Mouse (Mus musculus) ES-Bruce4 (cell line): ENCODE results near the gene Lipt1. TPM values are rescaled to one million over a fixed set of nuclear protein-coding genes. Genes with fewer than 3 reads are reported as not detected.

Experiments
- H3K27ac ChIP-seq: 2 replicates; pipeline ENCODE4 v1.5.1; 2012; ENCODE audit warnings: low read length, inconsistent platforms; ENCODE audit not compliant: insufficient read depth
- H3K27me3 ChIP-seq: 2 replicates; pipeline ENCODE4 v1.6.1; 2012; ENCODE audit warnings: mild to moderate bottlenecking, low read length, inconsistent platforms; ENCODE audit not compliant: control insufficient read depth, poor library complexity, insufficient read depth, severe bottlenecking
- H3K36me3 ChIP-seq: 2 replicates; pipeline ENCODE4 v1.6.1; 2012; ENCODE audit warnings: inconsistent platforms, mild to moderate bottlenecking, low read length, moderate library complexity; ENCODE audit not compliant: control insufficient read depth, poor library complexity, insufficient read depth, severe bottlenecking
- H3K4me1 ChIP-seq: one replicate; pipeline ENCODE4 v1.8.1; 2011; ENCODE audit warnings: low read length; ENCODE audit not compliant: control insufficient read depth, insufficient read depth
- H3K4me3 ChIP-seq: 2 replicates; pipeline ENCODE4 v1.5.1; 2011; ENCODE audit warnings: low read depth, mild to moderate bottlenecking, low read length
- H3K9ac ChIP-seq: 2 replicates; pipeline ENCODE4 v1.6.1; 2012; ENCODE audit warnings: low read depth, mild to moderate bottlenecking, inconsistent platforms; ENCODE audit not compliant: poor library complexity, severe bottlenecking
- H3K9me3 ChIP-seq: replicated peaks from 2 replicates; pipeline ENCODE4 v1.6.1; 2012; ENCODE audit warnings: mild to moderate bottlenecking, low read length, inconsistent platforms; ENCODE audit not compliant: control insufficient read depth, poor library complexity, insufficient read depth, severe bottlenecking
- CTCF ChIP-seq: IDR thresholded peaks from one replicate; pipeline ENCODE4 v1.8.1; 2011; ENCODE audit warnings: low read depth, low read length
- EP300 ChIP-seq: IDR thresholded peaks from 2 replicates; pipeline ENCODE4 v1.6.1; 2011; ENCODE audit warnings: low read depth, low read length; ENCODE audit not compliant: insufficient read depth
- POLR2A ChIP-seq: IDR thresholded peaks from one replicate; pipeline ENCODE4 v1.8.1; 2011; ENCODE audit warnings: low read length; ENCODE audit not compliant: insufficient read depth
- polyA plus RNA-seq: library from polyadenylated mRNA; stranded (reverse); fragments of >200 nt; gene quantifications from 2 replicates; pipeline ENCODE4 v1.2.4, GENCODE M21; 2011; ENCODE audit warnings: low read depth; ENCODE audit not compliant: missing spikeins, insufficient read depth, insufficient read length

Lipt1 gene
- polyA plus RNA-seq, 1 experiment: 9.4 TPM

- no peaks in the 10 kb centered on the region for H3K27me3 ChIP-seq
- peaks cover 10% of the 10 kb centered on the region for H3K9me3 ChIP-seq
- H3K4me3 ChIP-seq: peak overlapping the region; percentile 96
- peak overlapping the region; percentile 82 for H3K9ac ChIP-seq
- peaks cover 19% of the 10 kb centered on the region for H3K36me3 ChIP-seq
- peak; percentile 31 for TF ChIP-seq POLR2A
- no peak for TF ChIP-seq CTCF
- H3K27ac ChIP-seq: peak overlapping the region; percentile 52
- no peaks in the 10 kb centered on the region for H3K4me1 ChIP-seq
Measured at GRCm38 (mm10) chr1:37872131-37873067, 861 bp downstream of the Lipt1 start.

DNA sequence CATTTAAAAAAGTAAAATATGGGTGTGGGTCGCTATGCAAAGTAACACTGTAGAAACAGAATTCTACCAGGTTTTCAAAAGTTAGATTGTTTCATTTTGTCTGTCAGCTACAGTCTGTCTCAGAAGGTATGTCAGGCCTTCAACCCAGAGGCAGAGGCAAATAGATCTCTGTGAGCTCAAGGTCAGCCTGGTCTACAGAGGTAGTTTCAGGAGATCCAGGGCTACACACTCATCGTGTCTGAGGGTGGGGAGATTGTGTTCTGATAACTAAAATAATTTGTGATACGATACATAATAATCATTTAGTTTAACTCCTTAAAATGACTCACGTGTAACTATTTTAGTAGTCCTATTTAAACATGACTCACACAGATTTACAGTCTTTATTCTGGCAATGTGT lies 1.6 kb downstream of the Lipt1 start:
- TF ChIP-seq EP300 (no peak), CTCF (no peak), POLR2A (no peak)
- Histone ChIP-seq H3K4me1 (no peaks in the 10 kb centered on the region), H3K27me3 (no peaks in the 10 kb centered on the region), H3K36me3 (peaks cover 25% of the 10 kb centered on the region), H3K4me3 (no peak overlapping the region), H3K9ac (peak overlapping the region; percentile 82; the same call in 1 of the 2 replicates), H3K9me3 (peaks cover 10% of the 10 kb centered on the region), H3K27ac (no peak overlapping the region)

GRCm38 (mm10) chr1:37877736-37878460 lies 6.4 kb downstream of the Lipt1 start:
- no peaks in the 10 kb centered on the region for H3K4me1 ChIP-seq
- peaks cover 39% of the 10 kb centered on the region for H3K36me3 ChIP-seq
- H3K9ac ChIP-seq: no peak overlapping the region
- H3K9me3 ChIP-seq: peaks cover 10% of the 10 kb centered on the region
- H3K27me3 ChIP-seq: no peaks in the 10 kb centered on the region
- no peak overlapping the region for H3K27ac ChIP-seq
- TF ChIP-seq POLR2A: no peak
- TF ChIP-seq EP300: no peak
- no peak for TF ChIP-seq CTCF
- H3K4me3 ChIP-seq: no peak overlapping the region

DNA sequence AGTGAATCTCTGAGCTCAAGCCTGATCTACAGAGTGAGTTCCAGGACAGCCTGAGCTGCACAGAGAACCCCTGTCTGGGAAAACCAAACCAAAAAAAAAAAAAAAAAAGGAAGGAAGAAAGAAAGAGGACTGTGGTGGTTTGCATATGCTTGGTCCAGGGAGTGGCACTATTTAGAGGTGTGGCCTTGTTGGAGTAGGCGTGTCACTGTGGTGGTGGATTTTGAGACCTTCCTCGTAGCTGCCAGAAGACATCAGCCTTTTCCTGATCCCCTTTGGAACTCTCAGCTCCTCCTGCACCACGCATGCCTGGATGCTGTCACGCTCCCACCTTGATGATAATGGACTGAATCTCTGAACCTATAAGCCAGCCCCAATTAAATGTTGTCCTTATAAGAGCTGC lies 11.9 kb downstream of the Lipt1 start:
- Histone ChIP-seq H3K27ac (no peak overlapping the region), H3K27me3 (no peaks in the 10 kb centered on the region), H3K4me1 (peaks cover 4% of the 10 kb centered on the region), H3K36me3 (peaks cover 13% of the 10 kb centered on the region), H3K4me3 (no peak overlapping the region), H3K9me3 (no peaks in the 10 kb centered on the region), H3K9ac (no peak overlapping the region)
- no peak for TF ChIP-seq EP300
- TF ChIP-seq CTCF: no peak
- no peak for TF ChIP-seq POLR2A

GRCm38 (mm10) chr1:37884451-37884850 lies 12.9 kb downstream of the Lipt1 start:
- Histone ChIP-seq H3K4me3 (no peak overlapping the region), H3K9ac (no peak overlapping the region), H3K27me3 (no peaks in the 10 kb centered on the region), H3K27ac (no peak overlapping the region), H3K9me3 (no peaks in the 10 kb centered on the region), H3K4me1 (peaks cover 4% of the 10 kb centered on the region), H3K36me3 (peaks cover 10% of the 10 kb centered on the region)
- TF ChIP-seq POLR2A (no peak), EP300 (no peak), CTCF (no peak)

DNA sequence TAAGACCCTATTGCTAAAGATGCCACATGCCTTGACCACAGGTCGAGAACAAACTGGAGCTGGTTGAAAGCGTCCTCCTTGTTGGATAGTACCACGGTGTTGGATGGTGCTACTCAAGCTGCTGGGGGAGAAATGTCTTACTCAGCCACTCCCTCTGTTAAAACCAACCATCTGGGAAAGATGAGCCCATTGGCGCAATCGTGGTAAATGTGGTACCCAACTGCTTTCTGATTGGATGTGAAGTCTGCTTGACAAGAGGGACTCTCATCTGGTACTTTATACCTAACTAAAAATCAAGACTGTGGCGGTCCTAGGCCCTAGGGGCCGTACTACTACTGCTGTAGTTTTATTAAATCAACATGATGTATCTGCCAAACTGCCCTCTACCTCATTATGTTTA lies 17.7 kb downstream of the Lipt1 start:
- TF ChIP-seq POLR2A: no peak
- TF ChIP-seq EP300: no peak
- TF ChIP-seq CTCF: no peak
- H3K4me1 ChIP-seq: peaks cover 2% of the 10 kb centered on the region
- H3K27ac ChIP-seq: no peak overlapping the region
- peak overlapping the region; percentile 95 for H3K4me3 ChIP-seq
- no peaks in the 10 kb centered on the region; the same call in 1 of the 2 replicates for H3K36me3 ChIP-seq
- H3K27me3 ChIP-seq: no peaks in the 10 kb centered on the region
- peak overlapping the region; percentile 61 for H3K9ac ChIP-seq
- no peaks in the 10 kb centered on the region for H3K9me3 ChIP-seq
